Mouse (Mus musculus): ENCODE results near the gene Vtn. TPM values are rescaled to one million over a fixed set of nuclear protein-coding genes. Genes with fewer than 3 reads are reported as not detected.

Vtn gene
- polyA plus RNA-seq, 1 experiment from 2014 or later, result 96.6 TPM

DNA sequence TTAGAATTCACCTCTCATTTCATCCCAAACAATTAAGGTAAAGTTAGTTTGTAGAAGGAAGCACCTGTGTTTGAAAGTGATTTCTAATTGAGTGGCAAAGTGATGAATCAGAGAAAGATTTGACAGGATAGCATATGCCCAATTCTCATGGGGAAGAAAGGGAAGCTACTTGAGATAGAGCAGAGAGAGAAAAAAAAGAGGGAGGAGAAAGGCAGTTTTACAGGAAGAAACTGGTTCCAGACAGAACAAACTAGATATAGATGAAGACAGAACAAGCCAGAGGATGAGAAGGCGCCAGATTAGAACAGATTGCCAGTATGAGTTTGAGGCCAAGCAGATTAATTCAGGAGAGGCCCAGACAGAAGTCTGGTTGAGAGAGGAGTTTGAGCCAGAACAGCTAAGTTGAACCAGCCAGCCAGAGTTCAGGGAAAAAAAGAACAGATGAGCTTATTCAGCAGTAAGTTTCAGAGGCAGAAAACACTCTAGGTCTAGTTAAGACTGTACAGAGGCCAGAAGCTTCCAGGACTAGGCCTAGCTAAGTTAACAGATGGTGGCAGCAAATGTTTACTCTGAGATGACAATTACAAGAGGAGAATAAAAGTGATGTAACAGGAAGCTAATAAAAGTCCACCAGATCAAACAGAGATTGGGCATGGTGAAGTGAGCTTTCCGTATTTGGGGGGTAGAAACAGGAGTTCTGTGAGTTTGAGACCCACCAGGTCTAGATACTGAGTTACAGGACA lies 49.0 kb downstream of the Vtn start:
- 94% methylated on average over 2 of the region's 2 CpGs for WGBS
- 0 out of 2 replicates have a peak overlapping the region, but pooled peaks have one; percentile 3 for H3K4me3 ChIP-seq

DNA sequence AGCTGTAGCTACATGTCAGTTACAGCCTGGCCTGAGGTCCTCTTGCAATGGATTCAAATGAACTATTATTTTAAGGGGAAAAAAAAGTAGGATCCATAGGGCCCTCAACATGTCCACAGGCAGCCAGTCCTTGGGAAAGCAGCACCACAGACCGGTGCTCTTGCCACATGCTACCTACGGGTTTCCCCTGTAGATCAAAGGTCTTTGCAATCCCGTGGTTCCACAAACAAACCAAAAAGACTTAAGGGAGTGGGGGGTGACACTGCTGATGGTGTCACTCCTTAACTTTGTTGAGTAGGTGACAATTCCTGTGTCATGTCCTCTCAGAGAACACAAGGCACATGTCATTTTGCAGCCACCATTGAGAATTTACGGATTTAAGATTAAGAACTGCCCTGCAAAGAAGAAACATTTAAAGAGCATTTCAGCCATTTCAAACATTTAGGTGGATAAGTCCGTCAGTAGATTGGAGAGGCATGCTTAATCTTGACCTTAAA lies 50.6 kb downstream of the Vtn start:
- no peaks in the 10 kb centered on the region for H3K27me3 ChIP-seq (ENCODE audit: insufficient read depth, poor library complexity, severe bottlenecking)
- H3K4me3 ChIP-seq, result peak overlapping the region; percentile 80
- peak overlapping the region; percentile 90 for H3K27ac ChIP-seq
- H3K36me3 ChIP-seq, result peaks cover 18% of the 10 kb centered on the region
- H3K9me3 ChIP-seq, result peaks cover 6% of the 10 kb centered on the region; the same call in 1 of the 2 replicates
- H3K4me1 ChIP-seq (replicated peaks), result peaks cover 33% of the 10 kb centered on the region
- DNase-seq (ENCODE audit: low spot score), result no peak
- WGBS, result 20% methylated on average over 5 of the region's 5 CpGs

More for the DNA sequence above, 49.0 kb downstream of the Vtn start:
- DNase-seq (ENCODE audit: low spot score), result no peak
- no peaks in the 10 kb centered on the region for H3K27me3 ChIP-seq (ENCODE audit: insufficient read depth, poor library complexity, severe bottlenecking)
- H3K4me1 ChIP-seq (replicated peaks), result peaks cover 33% of the 10 kb centered on the region
- no peak overlapping the region for H3K27ac ChIP-seq
- H3K9me3 ChIP-seq, result no peaks in the 10 kb centered on the region
- H3K36me3 ChIP-seq, result peaks cover 32% of the 10 kb centered on the region

DNA sequence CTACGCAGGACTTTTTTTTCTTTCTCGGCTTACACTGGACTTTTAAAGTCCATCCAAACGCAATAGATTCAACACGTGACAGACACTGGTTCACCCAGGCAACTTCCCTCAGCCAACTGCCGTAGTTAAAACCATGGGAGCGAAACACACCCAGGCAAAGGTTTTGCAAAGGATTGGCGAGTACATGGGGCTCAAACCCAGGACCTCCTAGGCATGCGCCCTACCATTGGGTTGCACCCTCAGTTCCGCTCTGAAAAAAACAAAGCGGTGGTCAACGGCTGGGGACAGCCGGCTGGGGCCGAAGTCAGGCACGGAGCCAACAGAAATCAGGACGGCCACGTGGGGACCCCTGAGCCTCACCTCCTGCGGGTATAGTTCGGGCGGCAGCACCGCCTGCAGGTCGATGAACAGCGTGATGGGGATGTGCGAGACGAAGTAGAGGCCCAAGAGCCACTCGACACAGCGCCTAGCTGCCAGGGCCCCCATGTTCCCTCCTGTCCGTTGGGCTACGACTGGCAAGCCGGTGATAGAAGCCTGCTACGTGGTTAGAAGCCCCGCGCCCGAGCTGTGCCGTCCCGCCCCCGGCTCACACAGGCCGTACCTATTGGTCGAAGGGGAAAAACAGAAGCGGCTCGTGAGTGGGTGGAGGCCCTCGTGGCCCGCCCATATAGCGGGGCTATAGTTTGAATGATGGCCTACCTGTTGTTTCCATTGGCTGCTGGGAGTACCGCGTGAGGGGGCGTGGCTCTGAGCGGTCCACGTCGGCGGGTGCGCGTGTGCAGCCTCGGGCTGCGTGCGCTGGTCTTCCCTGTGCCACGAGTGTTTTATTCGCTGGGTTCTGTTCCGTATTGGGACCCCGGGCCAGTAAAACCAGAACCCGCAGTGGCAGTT lies 51.5 kb downstream of the Vtn start, which contains the start of gene Tmem97:
Tmem97 (minus strand) TSS at position 610 of the 891 bp plus-strand sequence.
- peak; percentile 96 for DNase-seq (ENCODE audit: low spot score)
- H3K27ac ChIP-seq, result peak within 1 kb of the TSS; percentile 90
- H3K4me1 ChIP-seq (replicated peaks), result peaks cover 32% of the 10 kb centered on the region
- H3K27me3 ChIP-seq (ENCODE audit: insufficient read depth, poor library complexity, severe bottlenecking), result no peaks in the 10 kb centered on the region
- under 1% methylated on average over 60 of the region's 60 CpGs for WGBS
- peaks cover 6% of the 10 kb centered on the region; the same call in 1 of the 2 replicates for H3K9me3 ChIP-seq
- H3K4me3 ChIP-seq, result peak within 1 kb of the TSS; percentile 80
- peaks cover 11% of the 10 kb centered on the region for H3K36me3 ChIP-seq

DNA sequence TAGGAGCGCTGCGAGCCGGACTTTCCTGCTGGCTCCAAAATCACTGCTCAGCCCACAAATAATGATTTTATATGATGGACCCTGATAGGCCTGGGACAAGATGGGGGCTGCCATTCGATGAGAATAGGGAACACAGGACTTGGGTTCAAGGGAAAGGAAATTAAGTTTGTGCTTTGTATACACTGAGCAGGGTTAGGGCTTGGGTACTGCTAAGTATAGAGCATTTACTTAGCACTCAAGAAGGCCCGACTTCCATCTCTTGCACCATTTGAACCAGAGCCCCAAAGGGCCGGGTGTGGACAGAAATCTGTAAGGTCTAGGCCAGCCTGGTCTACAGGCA lies 52.1 kb downstream of the Vtn start:
- no peak for DNase-seq (ENCODE audit: low spot score)

More for the DNA sequence above, 52.1 kb downstream of the Vtn start:
- 38% methylated on average over 6 of the region's 6 CpGs for WGBS
- H3K4me1 ChIP-seq (replicated peaks), result peaks cover 30% of the 10 kb centered on the region
- peak overlapping the region; percentile 90 for H3K27ac ChIP-seq
- peaks cover 6% of the 10 kb centered on the region; the same call in 1 of the 2 replicates for H3K36me3 ChIP-seq
- peaks cover 6% of the 10 kb centered on the region; the same call in 1 of the 2 replicates for H3K9me3 ChIP-seq
- H3K4me3 ChIP-seq, result peak overlapping the region; percentile 80
- H3K27me3 ChIP-seq (ENCODE audit: insufficient read depth, poor library complexity, severe bottlenecking), result no peaks in the 10 kb centered on the region

Other genes starting within 250 kb of the Vtn start
- 53.2 and 65.6 TPM in 2 replicates for gene 2610507B11Rik, start 237.3 kb upstream of the Vtn start, polyA plus RNA-seq (2016; fragmentation: Nextera tagmentation; extraction: Ambion mirVana)
- 0.52 and 0.93 TPM in 2 replicates for gene BC030499, start 208.2 kb upstream of the Vtn start, polyA plus RNA-seq (2016; fragmentation: Nextera tagmentation; extraction: Ambion mirVana)
- 53.2 and 62.7 TPM in 2 replicates for gene Spag5, start 197.6 kb upstream of the Vtn start, polyA plus RNA-seq (2016; fragmentation: Nextera tagmentation; extraction: Ambion mirVana)
- gene Aldoc, start 176.1 kb upstream of the Vtn start, polyA plus RNA-seq (2016; fragmentation: Nextera tagmentation; extraction: Ambion mirVana), result 2.5 and 3.1 TPM in 2 replicates
- 74.6 and 82.9 TPM in 2 replicates for gene Pigs, start 170.7 kb upstream of the Vtn start, polyA plus RNA-seq (2016; fragmentation: Nextera tagmentation; extraction: Ambion mirVana)
- gene Unc119, start 155.6 kb upstream of the Vtn start, polyA plus RNA-seq (2016; fragmentation: Nextera tagmentation; extraction: Ambion mirVana), result 59.1 and 76.7 TPM in 2 replicates
- not detected in 2 replicates for gene Foxn1, start 112.5 kb upstream of the Vtn start, polyA plus RNA-seq (2016; fragmentation: Nextera tagmentation; extraction: Ambion mirVana)
- not detected in 2 replicates for gene Slc13a2, start 76.9 kb upstream of the Vtn start, polyA plus RNA-seq (2016; fragmentation: Nextera tagmentation; extraction: Ambion mirVana)
- 20.2 and 21.1 TPM in 2 replicates for gene Slc46a1, start 33.4 kb upstream of the Vtn start, polyA plus RNA-seq (2016; fragmentation: Nextera tagmentation; extraction: Ambion mirVana)
- gene Sarm1, start 1.3 kb upstream of the Vtn start, polyA plus RNA-seq (2016; fragmentation: Nextera tagmentation; extraction: Ambion mirVana), result 11.2 and 20.8 TPM in 2 replicates
- gene Sebox, start 4.4 kb downstream of the Vtn start, polyA plus RNA-seq (2016; fragmentation: Nextera tagmentation; extraction: Ambion mirVana), result not detected in 2 replicates
- 84.0 and 86.4 TPM in 2 replicates for gene Tmem199, start 13.1 kb downstream of the Vtn start, polyA plus RNA-seq (2016; fragmentation: Nextera tagmentation; extraction: Ambion mirVana)
- gene Poldip2, start 13.1 kb downstream of the Vtn start, polyA plus RNA-seq (2016; fragmentation: Nextera tagmentation; extraction: Ambion mirVana), result 135 and 152 TPM in 2 replicates
- 70.4 and 81.6 TPM in 2 replicates for gene Tnfaip1, start 37.2 kb downstream of the Vtn start, polyA plus RNA-seq (2016; fragmentation: Nextera tagmentation; extraction: Ambion mirVana)
- gene Ift20, start 37.3 kb downstream of the Vtn start, polyA plus RNA-seq (2016; fragmentation: Nextera tagmentation; extraction: Ambion mirVana), result 89.2 and 94.2 TPM in 2 replicates
- gene Tmem97, start 51.7 kb downstream of the Vtn start, polyA plus RNA-seq (2016; fragmentation: Nextera tagmentation; extraction: Ambion mirVana), result 86.5 and 94.5 TPM in 2 replicates
- gene Nlk, start 198.3 kb downstream of the Vtn start, polyA plus RNA-seq (2016; fragmentation: Nextera tagmentation; extraction: Ambion mirVana), result 17.1 and 18.7 TPM in 2 replicates